Mouse (Mus musculus) small intestine, adult 2 months (tissue): ENCODE measurements around the gene Ssbp3.

Experiments
- CTCF ChIP-seq: fragments of 200-500 bp; IDR thresholded peaks from 2 replicates; pipeline ENCODE4 v1.5.1; 2012; ENCODE audit warnings: low read depth, mild to moderate bottlenecking, control low read depth, inconsistent platforms, low read length, moderate library complexity, mixed read lengths; ENCODE audit not compliant: insufficient replicate concordance, insufficient read length; ENCODE audit errors: extremely low read depth
- POLR2A ChIP-seq: fragments of 200-500 bp; IDR thresholded peaks from 2 replicates; pipeline ENCODE4 v1.6.1; 2012; ENCODE audit warnings: low read depth, mild to moderate bottlenecking, control low read depth, inconsistent platforms, low read length, moderate library complexity

DNA sequence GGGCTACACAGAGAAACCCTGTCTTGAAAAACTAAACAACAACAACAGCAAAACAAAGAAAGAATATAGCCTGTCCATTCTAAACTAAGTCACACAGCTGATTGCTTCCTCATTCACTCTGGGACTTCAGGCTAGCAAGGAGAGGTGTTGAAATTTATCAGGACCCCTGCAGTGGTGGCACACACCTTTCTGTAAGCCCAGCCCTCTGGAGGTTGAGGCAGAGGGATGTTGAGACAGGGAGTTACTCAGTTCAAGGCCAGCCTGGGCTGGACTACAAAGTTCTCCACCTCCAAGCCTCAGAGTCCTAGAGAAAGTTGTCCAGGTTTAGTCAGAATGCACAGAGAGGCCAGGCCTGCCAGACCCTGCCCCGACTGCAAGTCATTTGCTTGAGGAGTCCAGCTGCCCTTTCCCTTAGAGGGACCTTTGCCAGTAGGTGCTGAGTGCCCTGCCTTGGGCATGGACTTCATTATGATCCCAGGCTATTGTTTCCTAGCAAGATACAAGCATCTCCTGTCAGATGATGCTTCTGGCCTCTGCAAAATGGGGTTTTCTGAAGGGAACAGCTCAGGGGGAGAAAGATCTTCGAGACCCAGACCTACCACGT lies 47.6 kb upstream of the Ssbp3 start:
- TF ChIP-seq CTCF: no peak
- TF ChIP-seq POLR2A: no peak
